Mouse (Mus musculus) olfactory bulb, adult 2 months (tissue): ENCODE measurements around the gene Tatdn2. TPM values are rescaled to one million over a fixed set of nuclear protein-coding genes. Genes with fewer than 3 reads are reported as not detected.
A peak's percentile ranks its signal among the peaks of the same experiment; 100 is the strongest.

ENCODE experiments used
- H3K27ac ChIP-seq: fragments of 200-500 bp; 2 replicates; pipeline ENCODE4 v1.5.1; 2012; ENCODE audit warnings: low read depth, low read length; ENCODE audit not compliant: insufficient read depth
- H3K4me1 ChIP-seq: fragments of 200-500 bp; 2 replicates; pipeline ENCODE4 v1.6.1; 2012; ENCODE audit warnings: low read length; ENCODE audit not compliant: control insufficient read depth, insufficient read depth
- H3K4me3 ChIP-seq: fragments of 200-500 bp; 2 replicates; pipeline ENCODE4 v1.5.1; 2012; ENCODE audit warnings: mild to moderate bottlenecking, low read depth, low read length, moderate library complexity; ENCODE audit not compliant: insufficient read depth
- CTCF ChIP-seq: fragments of 200-500 bp; IDR thresholded peaks from 2 replicates; pipeline ENCODE4 v1.5.1; 2012; ENCODE audit warnings: low read depth, mild to moderate bottlenecking, low read length, moderate library complexity; ENCODE audit not compliant: insufficient read depth
- POLR2A ChIP-seq: fragments of 200-500 bp; IDR thresholded peaks from 2 replicates; pipeline ENCODE4 v1.6.1; 2012; ENCODE audit warnings: mild to moderate bottlenecking, low read depth, low read length, moderate library complexity; ENCODE audit not compliant: insufficient read depth
- WGBS: fragments of 180-500 bp; shearing (Covaris S2); methylation state at CpG from one replicate; pipeline ENCODE4 v1.1.7; 2018; 5-methylcytosine and 5-hydroxymethylcytosine counted together
- polyA plus RNA-seq: library from polyadenylated mRNA; stranded (reverse); fragments of >200 nt; gene quantifications from 2 replicates; pipeline ENCODE4 v1.2.4, GENCODE M21; 2012; ENCODE audit warnings: low replicate concordance; ENCODE audit not compliant: missing spikeins, insufficient read depth, insufficient read length

Gene Tatdn2
- polyA plus RNA-seq, 1 experiment = not detected

DNA sequence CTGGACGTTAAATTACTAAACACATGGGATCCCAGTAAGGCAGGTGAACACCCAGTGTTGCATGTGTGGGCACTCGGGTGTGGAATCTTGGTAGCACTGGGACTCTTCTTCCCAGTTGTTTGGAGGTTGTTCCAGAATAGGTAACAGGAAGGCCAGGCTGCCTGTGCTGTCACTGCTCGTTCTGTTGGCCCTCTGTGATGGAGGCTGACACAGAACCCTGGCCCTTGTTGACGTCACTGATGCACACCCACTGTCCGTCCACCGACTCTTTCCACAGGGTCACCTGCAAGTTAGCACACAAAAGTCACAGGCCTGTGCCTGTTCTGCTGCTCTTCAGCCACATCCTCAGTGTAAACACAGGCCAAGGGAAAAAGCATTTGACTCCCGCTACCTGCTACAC lies 31.3 kb downstream of the Tatdn2 start:
- Histone ChIP-seq H3K4me1 (no peaks in the 10 kb centered on the region), H3K27ac (no peak overlapping the region), H3K4me3 (no peak overlapping the region)
- 84% methylated on average over 7 of the region's 7 CpGs for WGBS
- no peak for TF ChIP-seq CTCF
- TF ChIP-seq POLR2A = no peak

- WGBS = 84% methylated on average over 3 of the region's 3 CpGs
- H3K27ac ChIP-seq = no peak overlapping the region
- H3K4me1 ChIP-seq = no peaks in the 10 kb centered on the region
- H3K4me3 ChIP-seq = no peak overlapping the region
- no peak for TF ChIP-seq POLR2A
- no peak for TF ChIP-seq CTCF
These were observed 34.4 kb downstream of the Tatdn2 start for GRCm38 (mm10) chr6:113731296-113731695.

DNA sequence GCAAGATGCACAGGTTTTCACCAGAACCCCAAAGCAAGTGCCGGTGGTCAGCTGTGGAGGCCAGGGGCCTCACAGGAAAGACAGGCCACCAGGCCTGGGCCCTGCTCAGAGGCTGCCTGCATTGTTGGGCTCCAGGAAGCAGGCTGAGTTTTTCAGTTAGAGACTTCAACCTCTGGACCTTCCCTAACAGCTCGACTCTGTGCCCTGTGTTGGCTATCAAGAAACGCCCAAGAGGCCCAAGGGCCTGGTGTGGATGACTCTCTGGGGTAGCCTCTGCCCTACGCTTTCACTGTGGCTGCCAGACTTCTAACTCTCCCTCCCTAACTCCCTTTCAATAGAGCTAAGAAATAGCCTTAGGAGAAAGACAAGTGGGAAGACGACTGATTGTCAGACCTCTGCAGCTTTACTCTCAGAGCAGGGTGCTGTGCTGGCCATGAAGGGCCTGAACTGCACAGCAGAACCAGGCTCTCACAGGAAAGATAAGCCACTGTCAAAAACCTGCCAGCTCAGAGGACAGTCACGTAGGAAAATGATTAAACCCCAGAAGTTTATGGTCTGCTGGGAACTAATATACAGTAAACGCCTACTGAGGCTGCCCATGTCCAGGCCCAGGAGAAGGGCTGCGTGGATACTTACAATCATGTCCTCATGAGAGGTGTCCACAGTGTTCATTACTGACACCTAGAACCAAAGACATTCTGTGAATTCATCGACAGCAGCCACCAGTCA lies 40.6 kb downstream of the Tatdn2 start:
- no peak for TF ChIP-seq POLR2A
- TF ChIP-seq CTCF = no peak
- Histone ChIP-seq H3K4me1 (0 out of 2 replicates have a peak, but pooled peaks cover 4% of the 10 kb centered on the region), H3K4me3 (no peak overlapping the region), H3K27ac (no peak overlapping the region)
- 89% methylated on average over 9 of the region's 9 CpGs for WGBS

DNA sequence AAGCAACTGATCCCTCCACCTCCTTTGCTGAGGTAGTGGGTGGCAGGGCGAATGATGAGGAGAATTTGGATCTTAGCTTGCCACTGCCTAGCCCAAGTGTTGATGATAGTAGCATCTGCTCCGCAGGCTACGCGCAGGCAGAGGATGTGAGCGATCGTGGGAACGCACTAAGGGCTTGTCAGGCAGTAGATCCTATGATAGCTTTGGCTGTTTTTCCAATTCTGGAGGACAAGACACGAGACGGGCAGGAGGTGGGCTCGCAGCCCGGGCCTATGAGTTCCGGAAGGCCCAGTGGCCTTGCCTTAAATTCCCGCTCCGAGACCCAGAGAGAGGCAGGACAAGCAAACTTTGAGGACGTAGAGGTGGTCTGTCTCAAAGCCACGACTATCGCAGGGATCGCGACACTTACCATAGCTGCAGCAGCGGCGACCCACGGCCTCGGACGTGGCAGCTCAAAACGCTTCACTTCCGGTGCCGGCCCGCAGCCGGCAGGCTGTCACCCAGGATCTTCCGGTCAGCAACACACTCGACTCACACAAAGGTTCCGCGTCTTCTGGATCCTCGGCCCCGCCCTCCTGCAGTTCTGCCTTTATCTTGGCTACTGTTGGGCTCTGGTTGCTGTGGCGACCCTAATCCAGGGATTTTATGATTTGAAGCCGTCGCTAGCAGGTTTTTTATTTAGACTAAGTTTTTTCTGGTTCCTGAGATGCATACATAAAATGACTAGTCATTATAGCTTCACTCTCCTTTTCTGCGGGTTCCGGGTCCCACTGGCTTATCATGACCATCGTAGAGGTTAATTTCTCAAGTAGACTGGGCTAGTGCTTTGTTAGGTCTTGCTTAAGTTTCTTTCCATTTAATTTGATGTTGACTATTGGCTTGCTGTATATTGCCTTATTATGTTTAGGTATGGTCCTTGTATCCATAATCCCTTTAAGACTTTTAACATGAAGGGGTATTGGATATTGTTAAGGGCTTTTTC lies 43.7 kb downstream of the Tatdn2 start, which contains the start of gene Sec13:
TSS of gene Sec13 (minus strand) at position 508 of the 982 bp plus-strand sequence.
- Histone ChIP-seq H3K4me1 (0 out of 2 replicates have a peak, but pooled peaks cover 6% of the 10 kb centered on the region), H3K27ac (peak within 1 kb of the TSS; percentile 58; the same call in 1 of the 2 replicates), H3K4me3 (peak within 1 kb of the TSS; percentile 98)
- TF ChIP-seq POLR2A (peak; percentile 71), CTCF (0 out of 2 replicates have a peak, but pooled peaks have one; percentile 10)
- 5% methylated on average over 41 of the region's 41 CpGs for WGBS

DNA sequence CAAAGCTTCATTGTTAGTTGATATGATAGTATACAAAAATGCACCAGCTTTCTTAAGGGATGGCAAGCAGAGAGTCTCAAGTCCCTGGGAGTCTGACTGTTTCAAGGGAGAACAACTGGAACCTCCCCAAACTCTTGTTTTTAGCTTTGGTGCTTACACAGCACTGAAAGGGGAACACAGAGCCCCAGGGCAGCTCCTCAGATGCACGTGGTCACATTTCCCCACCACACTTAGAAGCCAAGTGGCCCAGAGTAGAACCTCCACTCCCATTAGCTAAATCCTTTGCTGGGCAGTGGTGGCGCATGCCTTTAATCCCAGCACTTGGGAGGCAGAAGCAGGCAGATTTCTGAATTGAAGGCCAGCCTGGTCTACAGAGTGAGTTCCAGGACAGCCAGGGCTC lies 44.6 kb downstream of the Tatdn2 start:
- Histone ChIP-seq H3K4me1 (0 out of 2 replicates have a peak, but pooled peaks cover 6% of the 10 kb centered on the region), H3K27ac (no peak overlapping the region), H3K4me3 (no peak overlapping the region)
- 62% methylated on average over 2 of the region's 2 CpGs for WGBS
- TF ChIP-seq POLR2A = no peak

DNA sequence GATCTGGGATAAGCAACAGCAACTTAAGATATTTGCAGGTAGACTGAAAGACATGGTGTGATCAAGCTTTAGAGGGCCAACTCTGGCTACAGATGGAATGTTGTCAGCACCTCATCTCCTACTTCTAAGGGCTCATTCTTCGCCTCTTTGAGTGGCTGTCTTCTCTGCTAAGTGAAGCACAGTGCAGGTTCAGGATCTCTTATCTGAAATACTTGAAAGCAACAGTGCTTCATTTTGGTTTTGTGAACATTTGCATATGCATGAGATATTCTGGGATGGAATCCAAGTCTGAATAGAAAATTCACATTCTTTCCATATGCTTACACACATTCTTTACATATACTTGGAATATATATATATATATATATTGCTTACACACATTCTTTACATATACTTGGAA lies 45.5 kb downstream of the Tatdn2 start:
- H3K4me3 ChIP-seq = no peak overlapping the region
- no peak for TF ChIP-seq CTCF
- no peak for TF ChIP-seq POLR2A
- peaks cover 8% of the 10 kb centered on the region; the same call in 1 of the 2 replicates for H3K4me1 ChIP-seq
- H3K27ac ChIP-seq = no peak overlapping the region
- WGBS = 82% methylated on average over 1 of the region's 1 CpGs

DNA sequence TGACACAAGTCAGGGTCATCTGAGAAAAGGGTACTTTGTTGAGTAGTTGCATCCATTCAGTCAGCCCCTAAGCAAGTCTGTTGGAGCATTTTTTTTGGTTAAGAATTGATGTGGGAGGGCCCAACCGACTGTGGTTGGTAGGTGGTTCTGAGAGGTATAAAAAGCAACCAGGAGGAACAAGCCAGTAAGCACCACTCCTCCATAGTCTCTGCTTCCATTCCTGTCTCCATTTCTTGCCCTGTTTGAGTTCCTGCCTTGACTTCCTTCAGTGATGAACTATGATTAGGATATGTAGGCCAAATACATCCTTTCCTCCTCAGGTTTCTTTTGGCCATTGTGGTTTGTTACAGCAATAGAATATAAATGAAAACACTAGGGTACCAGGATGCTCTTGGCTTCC lies 46.3 kb downstream of the Tatdn2 start:
- H3K4me1 ChIP-seq = peaks cover 8% of the 10 kb centered on the region; the same call in 1 of the 2 replicates
- 16% methylated on average over 1 of the region's 1 CpGs for WGBS
- no peak overlapping the region for H3K27ac ChIP-seq
- H3K4me3 ChIP-seq = no peak overlapping the region
- TF ChIP-seq POLR2A (no peak), CTCF (no peak)

GRCm38 (mm10) chr6:113745117-113745516 lies 48.3 kb downstream of the Tatdn2 start:
- H3K4me3 ChIP-seq = no peak overlapping the region
- no peak overlapping the region for H3K27ac ChIP-seq
- H3K4me1 ChIP-seq = peaks cover 12% of the 10 kb centered on the region
- no peak for TF ChIP-seq CTCF
- TF ChIP-seq POLR2A = no peak

DNA sequence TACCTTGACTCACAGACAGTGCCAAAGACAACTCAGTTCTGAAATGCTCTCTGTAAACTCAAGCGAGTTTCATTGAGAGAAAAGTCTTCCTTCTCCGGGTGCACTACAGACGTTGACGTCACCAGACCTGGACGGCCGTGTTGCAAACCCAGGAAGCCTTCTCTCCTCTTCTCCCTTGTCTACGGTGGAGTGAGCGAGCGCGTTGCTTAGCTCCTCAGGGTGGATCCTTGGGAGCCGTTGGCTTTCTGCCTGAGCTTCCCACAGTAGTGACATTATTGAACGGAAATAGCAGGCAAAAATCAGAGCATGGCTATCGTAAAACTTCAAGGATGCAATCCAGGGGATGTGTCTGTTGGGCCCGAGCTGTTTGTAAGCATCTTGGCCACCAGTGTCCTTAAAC lies 50.4 kb downstream of the Tatdn2 start:
- TF ChIP-seq POLR2A (no peak), CTCF (no peak)
- Histone ChIP-seq H3K27ac (no peak overlapping the region), H3K4me1 (peaks cover 18% of the 10 kb centered on the region), H3K4me3 (no peak overlapping the region)
- 61% methylated on average over 14 of the region's 14 CpGs for WGBS
